Comparison of ENCODE assay signal across 25 mouse cellular contexts in the genomic region with DNA sequence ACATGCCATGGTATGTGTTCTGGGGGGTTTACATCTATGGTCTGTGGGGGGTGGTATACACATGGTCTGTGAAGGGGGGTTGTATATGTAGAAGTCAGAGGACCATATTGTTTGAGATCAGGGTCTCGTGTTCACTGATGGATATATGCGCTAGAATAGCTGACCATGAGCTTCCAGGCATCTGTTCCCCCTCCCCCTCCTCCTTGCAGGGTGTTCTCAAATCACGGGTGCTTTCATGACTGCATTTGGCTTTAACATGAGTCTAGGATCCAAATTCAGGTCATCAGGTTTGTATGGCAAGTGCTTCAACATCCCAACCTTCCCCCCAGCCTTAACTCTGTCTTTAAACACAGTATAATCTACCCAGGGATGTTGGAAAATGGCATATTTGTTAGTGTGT.
DNase-seq lines count a peak whose midpoint lies in the region; ATAC-seq and TF ChIP-seq lines count a peak whose summit lies in the region.
"Had no signal": no experiment of that assay in that cellular context is flagged by ENCODE, and none has a peak within 500 bp of the region (broad histone marks: within the 10 kb centered on the region; RNA-seq: fewer than 3 reads in every experiment).

No protein-coding gene starts in this region.

- no peaks in the 10 kb centered on the region for H3K27me3 ChIP-seq in midbrain, postnatal 0 days (ENCODE audit: insufficient read depth, low read length)
- H3K27me3 ChIP-seq: embryonic facial prominence, embryonic 15.5 days had no signal

- WGBS in midbrain, postnatal 0 days: 71% methylated on average over 3 of the region's 3 CpGs

- DNase-seq in cerebellum, postnatal 14 days: peak; percentile 42 to 50
- no peak for DNase-seq in cerebellum, adult 9-11 months
- DNase-seq in layer of hippocampus, adult 2 months (ENCODE audit: low spot score in 2 of 2): no peak
- no peak for DNase-seq in layer of hippocampus, adult 8-10 months (ENCODE audit: low spot score in 2 of 2)
- DNase-seq in midbrain, postnatal 0 days (ENCODE audit: low spot score): no peak
- DNase-seq: adrenal gland, postnatal 10 days; cerebellum, adult 11 months; gastrocnemius, adult 2 months; heart, postnatal 14 days; kidney, adult 9 months; kidney, postnatal 25 days; layer of hippocampus, adult 9-11 months; lung, embryonic 14.5 days; lung, postnatal 36 days; right cerebral cortex, postnatal 14 days; thymus, postnatal 36 days had no signal

- no peak for TF ChIP-seq CTCF in layer of hippocampus, adult 2 months (conservative IDR thresholded peaks at IDR 0.05)
- TF ChIP-seq CTCF in cortical plate, adult 2 months (IDR thresholded peaks at IDR 0.05; ENCODE audit: extremely low read depth, insufficient read depth, low read length): no peak
- no peak for TF ChIP-seq CTCF in midbrain, postnatal 0 days (IDR thresholded peaks at IDR 0.05)

- peak overlapping the region; percentile 67 for H3K4me3 ChIP-seq in layer of hippocampus, adult 2 months
- H3K4me3 ChIP-seq in cortical plate, adult 2 months (ENCODE audit: insufficient read depth, low read length): 0 out of 2 replicates have a peak overlapping the region, but pooled peaks have one; percentile 10
- H3K4me3 ChIP-seq in midbrain, postnatal 0 days (ENCODE audit: low read depth, low read length): no peak overlapping the region
- H3K4me3 ChIP-seq: embryonic facial prominence, embryonic 15.5 days; gastrocnemius, adult 2 months; heart, embryonic 12.5 days; limb, embryonic 12.5 days; liver, embryonic 12.5 days had no signal

- no peaks in the 10 kb centered on the region for H3K9me3 ChIP-seq in midbrain, postnatal 0 days (ENCODE audit: low read length)
- H3K9me3 ChIP-seq: embryonic facial prominence, embryonic 15.5 days; heart, embryonic 12.5 days; limb, embryonic 12.5 days; liver, embryonic 12.5 days had no signal

- peaks cover 3% of the 10 kb centered on the region; the same call in 1 of the 2 replicates for H3K4me1 ChIP-seq in cortical plate, adult 2 months (ENCODE audit: control insufficient read depth, insufficient read depth, low read length)
- H3K4me1 ChIP-seq in midbrain, postnatal 0 days (ENCODE audit: insufficient read depth, low read length): peaks cover 31% of the 10 kb centered on the region
- H3K4me1 ChIP-seq: embryonic facial prominence, embryonic 15.5 days; liver, embryonic 12.5 days had no signal

- H3K4me2 ChIP-seq in midbrain, postnatal 0 days (ENCODE audit: low read depth, low read length, poor library complexity, severe bottlenecking): peak overlapping the region; percentile 37
- H3K4me2 ChIP-seq: embryonic facial prominence, embryonic 15.5 days; heart, embryonic 12.5 days; limb, embryonic 12.5 days; liver, embryonic 12.5 days; lung, embryonic 14.5 days had no signal

- H3K36me3 ChIP-seq in midbrain, postnatal 0 days (ENCODE audit: insufficient read depth, low read length): no peaks in the 10 kb centered on the region
- H3K36me3 ChIP-seq: embryonic facial prominence, embryonic 15.5 days; G1E; heart, embryonic 12.5 days; limb, embryonic 12.5 days; liver, embryonic 12.5 days had no signal

- H3K27ac ChIP-seq in layer of hippocampus, adult 2 months: peak overlapping the region; percentile 46
- H3K27ac ChIP-seq in cortical plate, adult 2 months (ENCODE audit: insufficient read depth, low read length): no peak overlapping the region
- H3K27ac ChIP-seq in midbrain, postnatal 0 days (ENCODE audit: low read depth, low read length): no peak overlapping the region
- H3K27ac ChIP-seq: embryonic facial prominence, embryonic 15.5 days; gastrocnemius, adult 2 months; left cerebral cortex, adult 2 months; limb, embryonic 12.5 days; liver, embryonic 12.5 days had no signal

- ATAC-seq in midbrain, postnatal 0 days (ENCODE audit: low FRiP score): no peak
- ATAC-seq in megakaryocyte-erythroid progenitor cell, adult 5-6 weeks (replicated peaks; ENCODE audit: low FRiP score, low TSS enrichment, poor library complexity, severe bottlenecking): no peak
- ATAC-seq: activated CD4-positive, CD25-positive, alpha-beta regulatory T cell, adult 4 months; liver, embryonic 12.5 days had no signal

- no peak for TF ChIP-seq POLR2A in cortical plate, adult 2 months (IDR thresholded peaks at IDR 0.05; ENCODE audit: extremely low read depth, insufficient read depth, low read length)

- H3K9ac ChIP-seq in midbrain, postnatal 0 days (replicated peaks; ENCODE audit: low read length, poor library complexity, severe bottlenecking): no peak overlapping the region
- H3K9ac ChIP-seq: embryonic facial prominence, embryonic 15.5 days; heart, embryonic 12.5 days; limb, embryonic 12.5 days; liver, embryonic 12.5 days; lung, embryonic 14.5 days had no signal

Comparison
In these comparisons a context has a peak if more than half of its experiments do, and no peak if none do; other contexts are left out.
1. DNase-seq: peak in cerebellum, postnatal 14 days (2 of 2); none in cerebellum, adult 9-11 months (single experiment), layer of hippocampus, adult 2 months (0 of 2), layer of hippocampus, adult 8-10 months (0 of 2) and midbrain, postnatal 0 days (single experiment).